Mouse (Mus musculus): ENCODE data around the gene Pcdh20.

GRCm38 (mm10) chr14:88429393-88429792 lies 41.8 kb downstream of the Pcdh20 start:
- TF ChIP-seq CTCF (IDR thresholded peaks at IDR 0.05; ENCODE audit: low read depth, low read length) = no peak
- TF ChIP-seq EP300 (IDR thresholded peaks at IDR 0.05; ENCODE audit: insufficient read depth, low read depth, low read length) = no peak
